Mouse (Mus musculus): ENCODE results near the gene Arhgap17. TPM values are rescaled to one million over a fixed set of nuclear protein-coding genes. Genes with fewer than 3 reads are reported as not detected.

Gene Arhgap17
- total and polyA plus RNA-seq, 3 experiments, result 6.7 to 56.1 (median 7.4) TPM

DNA sequence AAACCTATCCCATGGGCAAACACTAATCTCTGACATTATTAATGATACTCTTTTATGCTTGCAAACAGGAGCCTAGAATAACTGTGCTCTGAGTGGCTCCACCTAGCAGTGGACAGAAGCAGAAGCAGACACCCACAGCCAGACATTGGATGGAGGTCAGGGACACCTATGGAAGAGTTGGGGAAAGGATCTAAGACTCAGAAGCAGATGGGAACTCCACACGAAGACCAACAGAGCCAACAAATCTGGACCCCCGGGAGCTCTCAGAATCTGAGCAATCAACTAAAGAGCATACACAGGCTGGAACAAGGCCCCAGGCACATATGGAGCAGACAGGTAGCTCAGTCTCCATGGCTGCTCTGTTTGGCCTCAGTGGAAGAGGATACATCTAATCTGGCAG, 64.3 kb downstream of the Arhgap17 start:
- Histone ChIP-seq H3K9me3 (replicated peaks; ENCODE audit: low read length) (no peaks in the 10 kb centered on the region), H3K9ac (ENCODE audit: insufficient read depth, low read depth) (no peak overlapping the region), H3K4me2 (ENCODE audit: insufficient read depth, low read depth, poor library complexity, severe bottlenecking) (no peak overlapping the region), H3K4me3 (replicated peaks in 1 of 3; ENCODE audit: low read depth in 2 of 3, low read length in 2 of 3, poor library complexity in 1 of 3) (no peak overlapping the region), H3K79me2 (replicated peaks; ENCODE audit: control insufficient read depth, extremely low read depth, insufficient read depth, poor library complexity, severe bottlenecking) (no peaks in the 10 kb centered on the region), H3K27ac (ENCODE audit: insufficient read depth, low read depth) (no peak overlapping the region), H3K36me3 (replicated peaks in 1 of 2; ENCODE audit: control insufficient read depth in 1 of 2, insufficient read depth in 1 of 2, low read length in 1 of 2) (peaks cover 47 to 90% of the 10 kb centered on the region in 2 experiments), H3K27me3 (replicated peaks) (no peaks in the 10 kb centered on the region), H3K4me1 (ENCODE audit: control insufficient read depth in 1 of 2, insufficient read depth in 2 of 2) (no peaks in the 10 kb centered on the region)
- in situ Hi-C loops (cut with MboI; ENCODE audit: low pct_ligation_motif_present, low pct_unique_long_range_greater_than_20kb, low sequenced_read_pairs), result no loop called here
- no peak for DNase-seq (ENCODE audit: extremely low read depth)
- TF ChIP-seq RAD21 (IDR thresholded peaks at IDR 0.05; ENCODE audit: low read depth, low read length), result no peak
- no peak for TF ChIP-seq MAZ (IDR thresholded peaks at IDR 0.05; ENCODE audit: low read depth, low read length)
- TF ChIP-seq PAX5 (IDR thresholded peaks at IDR 0.05; ENCODE audit: low read length), result no peak
- TF ChIP-seq POLR2A (IDR thresholded peaks at IDR 0.05; ENCODE audit: low read depth, low read length), result no peak
- TF ChIP-seq ZMIZ1 (IDR thresholded peaks at IDR 0.05; ENCODE audit: low read depth, low read length), result no peak
- TF ChIP-seq IRF4 (IDR thresholded peaks at IDR 0.05; ENCODE audit: low read depth, low read length), result no peak
- no peak for TF ChIP-seq ELF1 (IDR thresholded peaks at IDR 0.05; ENCODE audit: low read depth, low read length)
- TF ChIP-seq ETS1 (conservative IDR thresholded peaks at IDR 0.05; ENCODE audit: low read depth, low read length), result no peak
- no peak for TF ChIP-seq NELFE (IDR thresholded peaks at IDR 0.05; ENCODE audit: low read depth, low read length)
- dilution Hi-C loops (cut with MboI; ENCODE audit: extremely low pct_ligation_motif_present, extremely low pct_unique_long_range_greater_than_20kb, low sequenced_read_pairs), result no loop called here

DNA sequence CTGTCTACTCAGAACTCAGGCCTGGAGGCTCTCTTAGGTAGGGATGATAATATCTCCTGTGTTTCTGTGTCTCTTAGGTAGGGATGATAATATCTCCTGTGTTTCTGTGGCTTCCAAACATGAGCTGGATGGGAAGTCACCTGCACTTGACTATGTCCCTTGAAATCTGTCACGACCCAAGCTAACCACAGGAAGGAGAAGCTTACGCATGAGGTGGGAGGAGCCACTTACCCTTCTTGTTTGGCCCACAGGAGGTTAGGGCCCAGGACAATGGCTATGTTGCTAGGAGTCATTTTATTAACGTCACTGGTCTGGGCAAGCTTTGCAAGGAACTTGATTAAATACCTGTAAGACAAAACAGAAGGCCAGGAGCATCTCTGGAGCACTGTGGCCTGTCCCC, 69.5 kb downstream of the Arhgap17 start:
- H3K9ac ChIP-seq (ENCODE audit: insufficient read depth, low read depth), result no peak overlapping the region
- dilution Hi-C loops (cut with MboI; ENCODE audit: extremely low pct_ligation_motif_present, extremely low pct_unique_long_range_greater_than_20kb, low sequenced_read_pairs) (no loop called here), in situ Hi-C loops (cut with MboI; ENCODE audit: low pct_ligation_motif_present, low pct_unique_long_range_greater_than_20kb, low sequenced_read_pairs) (no loop called here)
- H3K27me3 ChIP-seq (replicated peaks), result no peaks in the 10 kb centered on the region
- H3K79me2 ChIP-seq (replicated peaks; ENCODE audit: control insufficient read depth, extremely low read depth, insufficient read depth, poor library complexity, severe bottlenecking), result no peaks in the 10 kb centered on the region
- no peaks in the 10 kb centered on the region for H3K4me1 ChIP-seq (ENCODE audit: control insufficient read depth in 1 of 2, insufficient read depth in 2 of 2)
- no peaks in the 10 kb centered on the region for H3K9me3 ChIP-seq (replicated peaks; ENCODE audit: low read length)
- peaks cover 46 to 92% of the 10 kb centered on the region in 2 experiments for H3K36me3 ChIP-seq (replicated peaks in 1 of 2; ENCODE audit: control insufficient read depth in 1 of 2, insufficient read depth in 1 of 2, low read length in 1 of 2)
- no peak overlapping the region for H3K27ac ChIP-seq (ENCODE audit: insufficient read depth, low read depth)
- H3K4me3 ChIP-seq (replicated peaks in 1 of 3; ENCODE audit: low read depth in 2 of 3, low read length in 2 of 3, poor library complexity in 1 of 3), result no peak overlapping the region
- no peak for DNase-seq (ENCODE audit: extremely low read depth)
- no peak overlapping the region for H3K4me2 ChIP-seq (ENCODE audit: insufficient read depth, low read depth, poor library complexity, severe bottlenecking)
- TF ChIP-seq JUN (IDR thresholded peaks at IDR 0.05; ENCODE audit: insufficient read depth, low read depth, low read length), result no peak
- no peak for TF ChIP-seq RCOR1 (conservative IDR thresholded peaks at IDR 0.05; ENCODE audit: low read depth, low read length)
- TF ChIP-seq MEF2A (IDR thresholded peaks at IDR 0.05; ENCODE audit: borderline replicate concordance, low read depth, low read length), result no peak
- no peak for TF ChIP-seq HCFC1 (IDR thresholded peaks at IDR 0.05; ENCODE audit: low read depth, low read length)
- no peak for TF ChIP-seq PAX5 (IDR thresholded peaks at IDR 0.05; ENCODE audit: low read length)
- no peak for TF ChIP-seq BHLHE40 (IDR thresholded peaks at IDR 0.05; ENCODE audit: low read depth, low read length)

DNA sequence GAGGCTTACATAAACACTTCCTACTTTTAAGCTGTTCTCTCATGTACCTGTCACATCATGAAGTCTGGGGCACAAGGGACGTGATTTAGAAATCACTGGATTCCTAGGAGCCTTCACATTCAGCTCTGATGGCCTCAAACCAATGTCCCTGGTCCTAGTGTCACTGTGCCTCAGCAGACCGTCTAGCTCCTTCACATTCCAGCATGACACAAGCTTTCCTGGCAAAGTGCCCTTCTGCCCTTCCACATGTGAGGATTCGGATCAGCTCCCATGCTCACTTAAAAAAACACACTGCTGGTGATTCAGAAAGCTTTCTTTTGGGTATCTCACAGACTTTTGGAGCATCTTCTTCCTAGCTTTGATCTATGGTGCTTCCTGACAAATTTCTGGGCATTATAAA, 71.5 kb downstream of the Arhgap17 start:
- TF ChIP-seq MEF2A (IDR thresholded peaks at IDR 0.05; ENCODE audit: borderline replicate concordance, low read depth, low read length) (no peak), ETS1 (conservative IDR thresholded peaks at IDR 0.05; ENCODE audit: low read depth, low read length) (no peak)
- Histone ChIP-seq H3K9me3 (replicated peaks; ENCODE audit: low read length) (no peaks in the 10 kb centered on the region), H3K27ac (ENCODE audit: insufficient read depth, low read depth) (no peak overlapping the region), H3K9ac (ENCODE audit: insufficient read depth, low read depth) (no peak overlapping the region), H3K4me3 (replicated peaks in 1 of 3; ENCODE audit: low read depth in 2 of 3, low read length in 2 of 3, poor library complexity in 1 of 3) (no peak overlapping the region), H3K36me3 (replicated peaks in 1 of 2; ENCODE audit: control insufficient read depth in 1 of 2, insufficient read depth in 1 of 2, low read length in 1 of 2) (peaks cover 53 to 91% of the 10 kb centered on the region in 2 experiments), H3K4me2 (ENCODE audit: insufficient read depth, low read depth, poor library complexity, severe bottlenecking) (no peak overlapping the region), H3K27me3 (replicated peaks) (no peaks in the 10 kb centered on the region), H3K4me1 (ENCODE audit: control insufficient read depth in 1 of 2, insufficient read depth in 2 of 2) (peaks cover 0 to 7% of the 10 kb centered on the region in 2 experiments; a peak in 2 of 4 replicates), H3K79me2 (replicated peaks; ENCODE audit: control insufficient read depth, extremely low read depth, insufficient read depth, poor library complexity, severe bottlenecking) (no peaks in the 10 kb centered on the region)
- dilution Hi-C loops (cut with MboI; ENCODE audit: extremely low pct_ligation_motif_present, extremely low pct_unique_long_range_greater_than_20kb, low sequenced_read_pairs) (no loop called here), in situ Hi-C loops (cut with MboI; ENCODE audit: low pct_ligation_motif_present, low pct_unique_long_range_greater_than_20kb, low sequenced_read_pairs) (no loop called here)
- DNase-seq (ENCODE audit: extremely low read depth), result no peak

Measured in CH12.LX (cell line).